In the genomic region with DNA sequence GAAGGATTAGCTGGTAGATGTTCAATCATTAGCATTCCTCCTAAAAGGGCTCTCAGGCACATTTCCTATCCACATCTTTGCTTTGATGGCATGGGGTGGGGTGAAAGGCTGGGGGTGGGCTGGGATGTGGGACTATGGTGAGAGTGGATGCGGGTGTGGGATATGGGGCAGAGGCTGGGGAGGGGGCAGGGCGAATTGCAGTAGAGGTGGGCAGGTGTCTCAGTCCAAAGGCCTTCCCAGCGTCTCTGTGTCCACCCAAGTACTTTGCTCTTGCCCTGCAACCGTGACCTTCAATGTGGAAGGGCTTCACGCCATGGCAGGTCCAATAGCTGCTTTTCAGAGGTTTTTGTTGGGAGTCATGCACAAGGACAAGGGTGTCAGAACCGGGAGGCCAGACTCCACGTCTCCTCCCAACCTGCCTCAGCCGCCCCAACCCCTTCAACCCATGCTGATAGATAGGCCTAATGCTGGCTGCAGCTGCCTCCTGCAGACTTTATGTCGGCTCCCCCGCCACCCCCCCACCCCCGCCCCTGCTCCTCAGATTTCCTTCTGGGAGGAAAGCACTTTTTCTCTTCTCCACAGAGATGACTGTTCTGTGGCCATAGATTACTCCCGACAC, we compare ENCODE assay signal across 21 mouse cellular contexts.
"Had no signal": no experiment of that assay in that cellular context is flagged by ENCODE, and none has a peak within 500 bp of the region (broad histone marks: within the 10 kb centered on the region; RNA-seq: fewer than 3 reads in every experiment).

No protein-coding gene starts in this region.

- H3K27ac ChIP-seq: hindbrain, embryonic 13.5 days; hindbrain, embryonic 15.5 days; hindbrain, postnatal 0 days; limb, embryonic 13.5 days; limb, embryonic 15.5 days; liver, embryonic 12.5 days; liver, embryonic 14.5 days had no signal

- H3K9me3 ChIP-seq: heart, embryonic 12.5 days; hindbrain, embryonic 13.5 days; hindbrain, embryonic 15.5 days; limb, embryonic 13.5 days; limb, embryonic 15.5 days; liver, embryonic 12.5 days had no signal

- ATAC-seq: forebrain, postnatal 0 days; hindbrain, postnatal 0 days; intestine, embryonic 16.5 days; liver, embryonic 12.5 days had no signal

- H3K4me2 ChIP-seq: heart, embryonic 12.5 days; hindbrain, embryonic 13.5 days; hindbrain, embryonic 15.5 days; limb, embryonic 13.5 days; limb, embryonic 15.5 days; liver, embryonic 12.5 days had no signal

- H3K9ac ChIP-seq: forebrain, postnatal 0 days; heart, embryonic 12.5 days; hindbrain, embryonic 13.5 days; hindbrain, embryonic 15.5 days; limb, embryonic 13.5 days; limb, embryonic 15.5 days; liver, embryonic 12.5 days; liver, embryonic 14.5 days had no signal

- DNase-seq: forebrain, postnatal 0 days; gastrocnemius, postnatal 14 days; gastrocnemius, postnatal 36 days; heart, adult 18-20 months; heart, postnatal 10 days; kidney, adult 18-20 months; kidney, adult 8-10 months; kidney, postnatal 25 days; layer of hippocampus, adult 9-11 months; layer of hippocampus, postnatal 36 days; left cerebral cortex, postnatal 4 days; lung, adult 18-20 months had no signal

- H3K4me1 ChIP-seq: heart, embryonic 12.5 days had no signal

- H3K36me3 ChIP-seq: heart, embryonic 12.5 days; hindbrain, embryonic 13.5 days; hindbrain, embryonic 15.5 days; limb, embryonic 13.5 days; limb, embryonic 15.5 days; liver, embryonic 12.5 days had no signal

- H3K27me3 ChIP-seq: hindbrain, embryonic 13.5 days; hindbrain, embryonic 15.5 days; limb, embryonic 13.5 days; limb, embryonic 15.5 days; liver, embryonic 12.5 days had no signal

- H3K4me3 ChIP-seq: heart, embryonic 12.5 days; hindbrain, embryonic 13.5 days; hindbrain, embryonic 15.5 days; limb, embryonic 13.5 days; limb, embryonic 15.5 days; liver, embryonic 12.5 days had no signal
